In genomic region chr4:141120700-141121099, GRCm38 (mm10) we compare ENCODE assay signal across 7 mouse cellular contexts. TPM values are rescaled to one million over a fixed set of nuclear protein-coding genes. Genes with fewer than 3 reads are reported as not detected.
DNase-seq lines count a peak whose midpoint lies in the region; ATAC-seq and TF ChIP-seq lines count a peak whose summit lies in the region.

No protein-coding gene starts in this region.

- TF ChIP-seq CTCF in small intestine, adult 2 months (IDR thresholded peaks at IDR 0.05; ENCODE audit: extremely low read depth, insufficient read length, insufficient replicate concordance, low read depth, low read length) = peak; percentile 53; the same call in 1 of the 2 replicates

- H3K36me3 ChIP-seq in small intestine, adult 2 months (ENCODE audit: control insufficient read depth, insufficient read depth, low read length) = peaks cover 22% of the 10 kb centered on the region

- no peak overlapping the region for H3K27ac ChIP-seq in small intestine, adult 2 months (ENCODE audit: insufficient read depth, low read depth, low read length)

- peak; percentile 69 for ATAC-seq in common myeloid progenitor, adult 5-6 weeks (replicated peaks; ENCODE audit: low read depth, poor library complexity, severe bottlenecking)
- peak; percentile 79 for ATAC-seq in megakaryocyte progenitor cell, adult 5-6 weeks (replicated peaks; ENCODE audit: poor library complexity)

- 43% methylated on average over 11 of the region's 11 CpGs for WGBS in small intestine, adult 2 months

- H3K27me3 ChIP-seq in small intestine, adult 2 months (ENCODE audit: control insufficient read depth, insufficient read depth, low read length) = no peaks in the 10 kb centered on the region

- TF ChIP-seq POLR2A in small intestine, adult 2 months (IDR thresholded peaks at IDR 0.05; ENCODE audit: low read depth, low read length) = no peak

- no peak overlapping the region for H3K4me3 ChIP-seq in small intestine, adult 2 months (ENCODE audit: low read depth, low read length)

- H3K4me1 ChIP-seq in small intestine, adult 2 months (ENCODE audit: control insufficient read depth, insufficient read depth, insufficient read length, low read length) = peaks cover 2% of the 10 kb centered on the region; the same call in 1 of the 2 replicates

- DNase-seq in layer of hippocampus, adult 11-12 months (ENCODE audit: low spot score) = peak; percentile 71
- no peak for DNase-seq in layer of hippocampus, adult 9-10 months (ENCODE audit: low spot score)
- peak; percentile 73 for DNase-seq in heart, postnatal 4 days
- peak; percentile 65 to 68 for DNase-seq in layer of hippocampus, postnatal 36 days

RNA-seq across cellular contexts. Expression of gene Szrd1, which starts 18.9 kb away (rescaled TPM):
- total RNA-seq in common myeloid progenitor, adult 5-6 weeks (2017) = 40.1 and 47.4 TPM in 2 replicates
- 100 to 1,000 TPM; 103 to 107 TPM for total RNA-seq in heart, postnatal 4 days (2021)
- 10 to 100 TPM; 47.4 to 62.3 TPM for total RNA-seq in layer of hippocampus, postnatal 36 days (2021)
- 33.2 and 43.0 TPM in 2 replicates for total RNA-seq in megakaryocyte progenitor cell, adult 5-6 weeks (2015)
- total RNA-seq in megakaryocyte progenitor cell, adult 5-6 weeks (2017) = 38.8 and 52.7 TPM in 2 replicates
- 27.0 and 52.5 TPM in 2 replicates for polyA plus RNA-seq in small intestine, adult 2 months (2012; rRNA removed)

RNA-seq across cellular contexts. Expression of gene Fbxo42, which starts 27.0 kb away (rescaled TPM):
- 10.4 and 13.2 TPM in 2 replicates for total RNA-seq in common myeloid progenitor, adult 5-6 weeks (2017)
- total RNA-seq in heart, postnatal 4 days (2021) = 10 to 100 TPM; 13.9 to 14.9 TPM
- 10 to 100 TPM; 23.7 to 24.5 TPM for total RNA-seq in layer of hippocampus, postnatal 36 days (2021)
- total RNA-seq in megakaryocyte progenitor cell, adult 5-6 weeks (2015) = 15.4 and 16.4 TPM in 2 replicates
- total RNA-seq in megakaryocyte progenitor cell, adult 5-6 weeks (2017) = 10.5 and 11.4 TPM in 2 replicates
- 6.6 and 13.1 TPM in 2 replicates for polyA plus RNA-seq in small intestine, adult 2 months (2012; rRNA removed)

RNA-seq across cellular contexts. Expression of gene Spata21, which starts 32.6 kb away (rescaled TPM):
- not detected in 2 replicates for total RNA-seq in common myeloid progenitor, adult 5-6 weeks (2017)
- total RNA-seq in heart, postnatal 4 days (2021) = not detected
- not detected for total RNA-seq in layer of hippocampus, postnatal 36 days (2021)
- not detected in 2 replicates for total RNA-seq in megakaryocyte progenitor cell, adult 5-6 weeks (2015)
- total RNA-seq in megakaryocyte progenitor cell, adult 5-6 weeks (2017) = not detected in 2 replicates
- polyA plus RNA-seq in small intestine, adult 2 months (2012; rRNA removed) = not detected in 2 replicates

RNA-seq across cellular contexts. Expression of gene Necap2, which starts 42.5 kb away (rescaled TPM):
- 60.3 and 78.8 TPM in 2 replicates for total RNA-seq in common myeloid progenitor, adult 5-6 weeks (2017)
- total RNA-seq in heart, postnatal 4 days (2021) = 10 to 100 TPM; 33.7 to 35.8 TPM
- 10 to 100 TPM; 38.5 to 40.5 TPM for total RNA-seq in layer of hippocampus, postnatal 36 days (2021)
- 33.5 and 37.1 TPM in 2 replicates for total RNA-seq in megakaryocyte progenitor cell, adult 5-6 weeks (2015)
- total RNA-seq in megakaryocyte progenitor cell, adult 5-6 weeks (2017) = 50.4 and 64.3 TPM in 2 replicates
- polyA plus RNA-seq in small intestine, adult 2 months (2012; rRNA removed) = 28.2 and 68.9 TPM in 2 replicates
